Mouse (Mus musculus): ENCODE data around the gene Atp7a.

GRCm38 (mm10) chrX:106154180-106154586 is 127.1 kb downstream of the Atp7a start:
- TF ChIP-seq GATA1 (IDR thresholded peaks at IDR 0.05; ENCODE audit: borderline replicate concordance, low read length) (no peak), FLI1 (IDR thresholded peaks at IDR 0.05; ENCODE audit: low read length) (no peak)
